Mouse (Mus musculus) liver, embryonic 16.5 days (tissue): ENCODE measurements at regions not wholly inside any gene's neighbourhood (a gene's known extent, or its start where the extent isn't known, plus 50 kb on each side); places are given as distances from the start of the nearest gene placed in this dataset.
"Not testable (repeated sequence)": the region's sequence is repeated elsewhere in the genome, so short reads cannot be mapped to it uniquely, and the experiment has no call there.

Source experiments
- ATAC-seq: fragments of 200-750 bp; cut with Nextera tagmentation; 2 replicates; pipeline ENCODE4 v1.8.0; 2017; ENCODE audit warnings: low read depth, mild to moderate bottlenecking, moderate number of reproducible peaks, moderate library complexity
- H3K27ac ChIP-seq: fragments of 300-500 bp; sonication (generic); 2 replicates; pipeline ENCODE4 v1.5.1; 2014; ENCODE audit warnings: mild to moderate bottlenecking, low read length
- H3K27me3 ChIP-seq: fragments of 300-500 bp; sonication (generic); 2 replicates; pipeline ENCODE4 v1.6.1; 2014; ENCODE audit warnings: low read depth, low read length, mixed read lengths; ENCODE audit not compliant: control insufficient read depth, insufficient read depth
- H3K36me3 ChIP-seq: fragments of 300-500 bp; sonication (generic); 2 replicates; pipeline ENCODE4 v1.6.1; 2014; ENCODE audit warnings: mild to moderate bottlenecking; ENCODE audit not compliant: control insufficient read depth, insufficient read depth
- H3K4me1 ChIP-seq: fragments of 300-500 bp; sonication (generic); 2 replicates; pipeline ENCODE4 v1.6.1; 2014; ENCODE audit warnings: low read depth, low read length, mixed read lengths; ENCODE audit not compliant: control insufficient read depth
- H3K4me2 ChIP-seq: fragments of 300-500 bp; sonication (generic); 2 replicates; pipeline ENCODE4 v1.6.1; 2014; ENCODE audit warnings: low read depth, low read length, mixed read lengths
- H3K4me3 ChIP-seq: fragments of 300-500 bp; sonication (generic); 2 replicates; pipeline ENCODE4 v1.5.1; 2014; ENCODE audit warnings: low read depth, mild to moderate bottlenecking, low read length
- H3K9ac ChIP-seq: fragments of 300-500 bp; sonication (generic); 2 replicates; pipeline ENCODE4 v1.6.1; 2014; ENCODE audit warnings: low read depth, low read length
- H3K9me3 ChIP-seq: fragments of 300-500 bp; sonication (generic); replicated peaks from 2 replicates; pipeline ENCODE4 v1.6.1; 2016; ENCODE audit warnings: low read length; ENCODE audit not compliant: control insufficient read depth
- WGBS: fragments of 180-500 bp; shearing (Covaris S2); extraction: QIAGEN DNeasy Blood & Tissue Kit; methylation state at CpG from one replicate; pipeline ENCODE4 v1.1.7; 2014; ENCODE audit not compliant: insufficient replicate concordance; 5-methylcytosine and 5-hydroxymethylcytosine counted together

DNA sequence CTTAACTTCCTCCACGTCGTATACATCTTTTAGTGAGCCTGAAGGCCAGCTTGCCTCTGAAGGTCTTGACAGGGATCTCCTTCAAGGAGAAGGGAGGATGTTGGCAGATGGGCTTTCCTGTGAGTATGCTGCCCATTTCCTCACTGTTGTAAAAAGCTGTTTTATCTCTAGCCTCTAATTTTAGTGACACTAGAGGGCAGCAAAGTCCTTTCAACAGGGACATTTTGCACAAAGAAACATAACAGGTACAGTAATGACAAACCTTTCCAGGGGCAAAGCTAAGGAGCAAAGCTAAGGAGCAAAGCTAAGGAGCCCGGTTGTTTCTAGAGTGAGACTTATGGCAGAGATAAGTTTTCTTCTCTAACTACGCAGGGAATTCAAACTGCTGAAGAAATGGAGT, 59.0 kb upstream of the Kbtbd8 start:
- Histone ChIP-seq H3K4me2 (no peak overlapping the region), H3K27me3 (no peaks in the 10 kb centered on the region), H3K4me1 (no peaks in the 10 kb centered on the region), H3K9ac (no peak overlapping the region), H3K9me3 (no peaks in the 10 kb centered on the region), H3K4me3 (no peak overlapping the region), H3K27ac (no peak overlapping the region), H3K36me3 (no peaks in the 10 kb centered on the region)
- WGBS, result 34% methylated on average over 4 of the region's 4 CpGs
- no peak for ATAC-seq

DNA sequence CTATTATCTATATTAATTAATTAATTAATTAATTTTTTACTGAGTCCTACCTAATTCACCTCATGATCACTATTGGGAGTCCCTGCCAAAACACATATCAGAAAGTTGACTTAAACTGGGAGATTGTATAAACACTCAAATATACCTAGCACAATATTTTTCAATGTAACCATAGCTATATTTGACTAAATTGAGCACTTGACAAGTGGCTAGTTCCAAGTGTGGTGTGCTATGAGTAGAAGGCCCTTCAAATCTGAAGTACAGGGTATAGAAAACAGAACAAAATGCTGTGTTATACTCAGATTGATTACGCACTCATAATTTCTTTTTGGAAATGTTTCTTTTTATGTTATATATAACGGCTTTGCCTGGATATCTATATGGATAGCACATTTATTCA, 60.8 kb upstream of the Kbtbd8 start:
- WGBS, result 77% methylated on average over 2 of the region's 2 CpGs
- no peaks in the 10 kb centered on the region for H3K4me1 ChIP-seq
- no peak overlapping the region for H3K4me2 ChIP-seq
- H3K36me3 ChIP-seq, result no peaks in the 10 kb centered on the region
- H3K27me3 ChIP-seq, result no peaks in the 10 kb centered on the region
- no peak overlapping the region for H3K9ac ChIP-seq
- no peak overlapping the region for H3K4me3 ChIP-seq
- H3K27ac ChIP-seq, result no peak overlapping the region
- ATAC-seq, result no peak
- H3K9me3 ChIP-seq, result no peaks in the 10 kb centered on the region

DNA sequence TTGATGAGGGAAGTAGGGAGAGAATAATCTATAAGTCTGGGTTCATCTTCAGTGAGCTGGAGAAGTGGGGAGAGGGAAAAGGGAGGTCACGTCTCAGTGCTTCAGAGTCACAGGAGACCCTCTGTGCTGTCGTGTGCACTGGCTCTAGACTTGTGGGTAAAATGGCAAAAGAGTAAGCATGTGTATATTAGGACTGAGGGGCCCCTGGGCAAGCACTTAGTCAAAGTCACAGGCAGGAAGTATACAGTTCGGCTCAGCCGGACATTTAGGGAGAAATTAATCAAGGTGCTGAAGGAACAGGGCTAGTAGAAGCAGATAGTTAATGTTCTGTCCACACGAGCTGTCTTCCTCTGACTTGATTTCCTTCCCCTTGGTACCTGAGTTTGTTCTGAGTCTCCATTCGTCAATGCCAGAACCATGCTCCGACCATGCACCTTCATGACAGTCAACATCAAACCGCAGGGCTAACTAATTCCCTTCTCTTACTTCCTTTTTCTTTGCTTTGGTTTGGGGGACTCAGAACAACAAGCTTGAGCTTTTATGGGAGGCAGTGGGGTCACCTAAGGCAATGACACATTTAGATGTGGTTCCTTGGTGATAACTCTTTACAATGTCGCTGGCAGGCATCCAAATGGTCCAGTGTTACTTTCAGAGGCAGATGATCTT, 63.2 kb upstream of the Kbtbd8 start:
- Histone ChIP-seq H3K4me1 (no peaks in the 10 kb centered on the region), H3K27ac (no peak overlapping the region), H3K4me2 (no peak overlapping the region), H3K36me3 (no peaks in the 10 kb centered on the region), H3K27me3 (no peaks in the 10 kb centered on the region), H3K4me3 (no peak overlapping the region), H3K9ac (no peak overlapping the region), H3K9me3 (no peaks in the 10 kb centered on the region)
- ATAC-seq, result no peak
- 19% methylated on average over 9 of the region's 9 CpGs for WGBS

DNA sequence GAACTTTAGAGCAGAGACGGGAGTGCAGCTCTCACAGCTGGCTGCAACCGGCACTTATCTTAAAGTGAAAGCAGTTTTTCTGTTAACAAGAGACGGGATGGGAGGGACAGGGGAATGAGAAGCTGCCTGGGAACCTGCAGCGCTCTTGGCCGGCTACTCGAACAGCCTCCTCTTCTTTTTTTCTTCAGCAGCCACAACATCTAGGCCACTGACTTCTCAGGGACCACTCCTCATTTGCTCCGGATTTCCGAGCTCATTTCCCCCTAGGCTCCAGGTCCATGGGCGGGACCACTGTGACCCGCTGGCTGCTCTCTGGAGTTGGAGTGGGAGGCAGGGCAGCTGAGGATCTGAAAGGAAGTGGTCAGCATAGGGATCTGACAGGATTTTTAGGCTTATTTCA, 75.7 kb upstream of the Kbtbd8 start:
- H3K4me2 ChIP-seq, result not testable (repeated sequence)
- WGBS, result 0% methylated on average over 6 of the region's 10 CpGs

DNA sequence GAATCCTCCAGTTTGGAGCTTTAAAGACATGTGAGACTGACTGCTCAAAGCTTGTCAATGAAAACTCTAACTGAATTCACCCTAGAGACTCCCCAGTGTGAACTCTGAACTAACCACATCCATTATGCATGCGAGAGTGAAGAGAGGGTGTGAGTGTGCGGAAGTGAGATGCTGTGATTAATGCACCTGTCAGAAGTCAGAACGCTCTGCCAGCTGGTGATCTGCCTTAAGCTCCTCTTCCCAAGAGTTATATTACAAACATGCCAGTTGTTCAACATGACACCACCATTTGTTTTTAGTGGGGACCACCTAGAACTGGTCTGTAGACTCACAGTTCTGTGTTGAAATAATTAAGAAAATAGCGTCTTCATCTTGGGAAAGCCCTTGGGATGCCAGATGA, 92.8 kb upstream of the Kbtbd8 start:
- Histone ChIP-seq H3K36me3 (no peaks in the 10 kb centered on the region), H3K27ac (no peak overlapping the region)

More for the DNA sequence above, 75.7 kb upstream of the Kbtbd8 start:
- not testable (repeated sequence) for H3K27me3 ChIP-seq, H3K9ac ChIP-seq, ATAC-seq, H3K9me3 ChIP-seq, H3K27ac ChIP-seq, H3K4me3 ChIP-seq, H3K36me3 ChIP-seq, H3K4me1 ChIP-seq

DNA sequence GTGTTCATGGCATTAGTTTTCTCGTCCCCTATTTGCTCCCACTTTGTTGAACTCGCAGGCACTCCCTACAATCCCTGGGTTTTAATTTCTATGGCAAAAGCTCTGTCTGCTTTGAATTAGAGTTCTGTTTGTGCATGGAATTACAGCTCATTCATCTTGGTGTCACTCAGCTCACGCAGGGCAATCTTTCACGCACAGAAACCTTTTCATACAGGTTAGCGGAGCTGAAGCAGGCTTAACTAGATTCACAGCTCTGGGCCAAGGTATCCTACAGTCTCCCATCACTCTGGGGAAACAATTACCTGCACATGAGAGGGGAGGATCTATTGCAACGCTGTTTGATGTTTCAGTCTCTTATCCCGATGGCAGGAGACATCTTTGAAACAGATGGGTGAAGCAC, 95.3 kb upstream of the Kbtbd8 start:
- no peak for ATAC-seq

More for the DNA sequence above, 92.8 kb upstream of the Kbtbd8 start:
- H3K9me3 ChIP-seq, result no peaks in the 10 kb centered on the region
- H3K4me3 ChIP-seq, result no peak overlapping the region
- no peak for ATAC-seq
- H3K27me3 ChIP-seq, result no peaks in the 10 kb centered on the region
- H3K4me2 ChIP-seq, result no peak overlapping the region
- H3K4me1 ChIP-seq, result no peaks in the 10 kb centered on the region
- 54% methylated on average over 4 of the region's 4 CpGs for WGBS
- no peak overlapping the region for H3K9ac ChIP-seq

DNA sequence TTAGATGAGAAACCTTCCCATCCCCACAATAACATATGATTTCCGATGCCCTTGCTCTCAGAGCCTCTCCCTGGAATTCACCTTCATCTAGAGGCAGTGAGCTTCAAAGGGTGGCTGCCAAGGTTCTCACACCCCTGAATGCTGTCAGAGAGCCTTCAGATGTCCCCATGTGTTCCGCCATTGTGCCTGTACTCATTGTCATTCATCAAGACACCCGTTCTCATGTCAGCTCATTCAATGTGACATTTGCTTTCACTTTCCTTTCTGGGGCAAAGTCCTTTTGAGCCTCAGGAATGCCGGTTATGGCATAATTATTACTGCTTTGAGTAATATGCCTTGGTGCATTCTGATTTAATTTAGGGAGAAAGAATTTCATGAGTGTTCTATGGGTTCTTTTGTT, 99.1 kb upstream of the Kbtbd8 start:
- 51% methylated on average over 4 of the region's 4 CpGs for WGBS

More for the DNA sequence above, 95.3 kb upstream of the Kbtbd8 start:
- Histone ChIP-seq H3K4me3 (no peak overlapping the region), H3K27ac (no peak overlapping the region), H3K4me1 (no peaks in the 10 kb centered on the region), H3K27me3 (no peaks in the 10 kb centered on the region), H3K9ac (no peak overlapping the region), H3K36me3 (no peaks in the 10 kb centered on the region), H3K4me2 (no peak overlapping the region), H3K9me3 (no peaks in the 10 kb centered on the region)
- 64% methylated on average over 7 of the region's 7 CpGs for WGBS

DNA sequence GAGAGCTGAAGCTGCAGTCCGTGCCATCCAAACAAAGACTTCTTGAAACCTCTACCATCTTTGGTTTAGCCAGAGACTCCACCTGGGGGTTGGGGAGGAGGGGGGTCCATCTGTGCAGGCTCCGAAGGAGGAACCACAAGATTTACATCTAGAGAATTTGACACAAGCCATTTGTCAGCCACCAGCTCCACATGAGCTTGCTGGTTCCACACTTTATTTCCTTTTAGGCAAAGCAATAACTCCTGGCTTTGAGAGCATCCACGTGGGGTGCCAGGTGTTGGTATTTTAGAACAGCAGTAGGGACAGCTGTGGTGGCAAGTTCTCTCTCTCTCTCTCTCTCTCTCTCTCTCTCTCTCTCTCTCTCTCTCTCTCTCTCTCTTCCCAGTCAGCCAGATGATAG, 99.6 kb upstream of the Kbtbd8 start:
- 35% methylated on average over 3 of the region's 3 CpGs for WGBS
- no peaks in the 10 kb centered on the region for H3K36me3 ChIP-seq

More for the DNA sequence above, 99.1 kb upstream of the Kbtbd8 start:
- ATAC-seq, result no peak
- H3K9me3 ChIP-seq, result no peaks in the 10 kb centered on the region
- no peaks in the 10 kb centered on the region for H3K27me3 ChIP-seq
- no peaks in the 10 kb centered on the region for H3K4me1 ChIP-seq
- H3K36me3 ChIP-seq, result no peaks in the 10 kb centered on the region
- H3K4me2 ChIP-seq, result no peak overlapping the region
- H3K9ac ChIP-seq, result no peak overlapping the region
- H3K27ac ChIP-seq, result no peak overlapping the region
- no peak overlapping the region for H3K4me3 ChIP-seq

DNA sequence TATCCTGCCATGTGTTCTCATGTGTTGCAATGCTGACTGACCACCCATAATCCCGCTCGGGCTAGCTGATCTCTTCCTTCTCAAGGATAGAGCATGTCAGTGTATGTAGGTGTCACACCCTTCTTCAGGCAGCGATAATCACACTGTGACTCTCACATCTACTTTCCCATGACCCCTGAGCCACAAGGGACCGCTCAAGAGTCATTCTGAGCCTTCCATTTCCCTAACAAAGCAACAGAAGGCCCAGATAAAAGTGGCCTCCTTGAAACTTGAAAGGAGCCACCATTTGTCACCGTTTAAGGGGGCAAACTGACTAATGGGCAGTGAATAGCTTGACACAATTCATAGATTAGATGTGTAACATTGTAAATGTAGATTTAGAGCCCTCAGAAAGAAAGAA, 103.9 kb upstream of the Kbtbd8 start:
- Histone ChIP-seq H3K27me3 (no peaks in the 10 kb centered on the region), H3K4me1 (no peaks in the 10 kb centered on the region), H3K9ac (no peak overlapping the region), H3K36me3 (no peaks in the 10 kb centered on the region), H3K9me3 (no peaks in the 10 kb centered on the region), H3K27ac (no peak overlapping the region), H3K4me3 (no peak overlapping the region), H3K4me2 (no peak overlapping the region)
- 30% methylated on average over 5 of the region's 5 CpGs for WGBS
- no peak for ATAC-seq

More for the DNA sequence above, 99.6 kb upstream of the Kbtbd8 start:
- no peak overlapping the region for H3K27ac ChIP-seq
- no peak overlapping the region for H3K4me2 ChIP-seq
- no peak overlapping the region for H3K4me3 ChIP-seq
- H3K4me1 ChIP-seq, result no peaks in the 10 kb centered on the region
- ATAC-seq, result no peak
- no peaks in the 10 kb centered on the region for H3K9me3 ChIP-seq
- H3K9ac ChIP-seq, result no peak overlapping the region
- H3K27me3 ChIP-seq, result no peaks in the 10 kb centered on the region
